Mouse (Mus musculus) kidney, postnatal 25 days (tissue): ENCODE measurements around the gene Iqub.
A peak's percentile ranks its signal among the peaks of the same experiment; 100 is the strongest.

Experiments
- DNase-seq, 2 experiments: peaks; one replicate each; pipeline ENCODE4 v3.0.0; 2021; ENCODE audit warnings: mixed read lengths in 2 of 2

Gene Iqub

GRCm38 (mm10) chr6:24514552-24515284 is at the start of gene Iqub:
TSS of gene Iqub (minus strand) at chr6:24515067.
- peak; percentile 42 to 73 for DNase-seq

DNA sequence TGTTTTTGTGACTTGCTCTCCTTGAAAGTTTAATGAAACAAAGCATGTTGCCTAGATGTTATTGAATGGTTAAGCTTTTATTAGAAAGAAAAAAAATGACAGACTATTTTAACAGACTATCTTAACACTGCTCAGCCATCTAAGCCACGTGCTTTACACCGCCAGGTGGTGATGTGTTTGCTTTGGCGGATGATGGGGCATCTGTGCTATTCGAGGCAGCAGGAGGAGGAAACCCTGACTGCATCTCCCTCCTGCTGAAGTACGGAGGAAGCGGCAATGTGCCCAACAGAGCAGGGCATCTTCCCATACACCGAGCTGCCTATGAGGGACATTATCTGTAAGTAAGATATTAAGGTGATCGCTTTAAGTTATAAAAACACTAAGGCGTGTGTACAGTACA is 49.2 kb upstream of the Iqub start:
- DNase-seq: no peak

- DNase-seq: no peak
Observed at GRCm38 (mm10) chr6:24555488-24555887, 40.6 kb upstream of the Iqub start.

DNA sequence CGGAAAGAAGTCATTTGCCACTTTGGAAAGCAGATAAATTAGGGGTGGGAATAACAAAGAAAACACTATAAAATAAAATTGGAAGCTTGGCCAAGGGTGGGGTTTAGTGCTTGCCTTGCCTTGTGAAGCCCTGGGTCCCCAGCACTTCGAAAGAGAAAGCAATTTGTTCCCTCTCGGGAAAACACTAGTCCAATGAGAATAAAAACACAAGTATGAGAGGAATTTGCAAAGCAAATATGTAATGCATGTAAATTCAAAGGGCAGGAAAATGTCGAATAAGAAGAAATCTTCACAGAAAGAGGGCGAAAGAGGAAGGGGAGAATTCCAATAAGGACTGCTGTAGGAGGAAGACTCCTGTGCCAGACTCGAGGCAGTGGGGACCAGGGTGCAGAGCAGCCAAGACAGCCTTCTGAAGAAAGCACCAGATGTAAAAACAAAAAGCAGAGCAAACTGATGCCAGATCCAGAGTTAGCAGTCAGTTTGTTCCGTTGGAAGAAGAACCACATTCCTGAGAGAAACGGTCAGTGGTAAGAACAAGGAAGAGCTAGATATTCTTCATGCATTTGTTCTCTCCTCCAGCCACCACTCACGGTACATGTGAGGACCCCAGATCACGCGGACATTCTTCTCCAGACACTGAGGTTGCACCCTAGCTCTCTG is 39.7 kb upstream of the Iqub start:
- no peak for DNase-seq

DNA sequence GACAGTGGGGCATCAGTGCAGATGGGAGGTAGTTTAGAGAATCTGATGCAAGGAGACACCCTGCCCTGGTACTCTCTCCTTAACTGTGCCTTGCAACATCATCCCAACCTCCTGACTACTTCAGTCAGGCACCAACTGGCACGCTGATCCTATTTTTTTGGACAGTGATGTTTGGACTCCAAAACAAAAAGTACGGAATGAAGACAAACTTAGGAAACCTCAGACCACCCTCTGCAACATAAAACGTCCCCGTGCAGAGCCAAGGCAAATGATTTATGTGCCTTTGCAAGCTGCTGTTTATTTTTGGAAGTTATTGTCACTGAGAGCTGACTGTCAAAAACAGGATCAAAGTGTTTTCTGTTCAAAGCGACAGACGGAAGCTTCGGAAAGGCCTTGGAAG is 37.2 kb upstream of the Iqub start:
- DNase-seq: no peak

DNA sequence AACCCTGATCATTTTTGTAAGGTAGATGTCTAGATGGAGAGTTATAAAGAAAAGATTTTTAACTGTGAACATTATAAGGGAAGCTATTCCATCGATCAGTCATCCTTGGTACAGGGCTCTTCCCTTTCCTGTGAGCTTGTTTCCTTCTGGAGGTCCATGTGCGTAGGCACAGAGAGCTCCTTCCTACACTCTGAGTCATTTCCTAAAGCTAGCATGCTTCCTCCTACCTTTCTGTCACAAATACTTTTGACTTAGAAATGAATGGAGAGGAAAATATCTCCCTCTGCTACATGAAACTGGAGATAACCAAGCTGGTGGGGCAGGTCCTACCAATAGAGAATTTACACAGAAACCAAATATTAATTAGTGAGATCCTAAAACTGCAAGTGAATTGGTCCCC is 34.9 kb upstream of the Iqub start:
- DNase-seq: no peak

- DNase-seq: peak; percentile 21 to 57
Observed at GRCm38 (mm10) chr6:24546716-24547420, 32.0 kb upstream of the Iqub start.

GRCm38 (mm10) chr6:24543119-24543591 is 28.3 kb upstream of the Iqub start:
- no peak for DNase-seq

DNA sequence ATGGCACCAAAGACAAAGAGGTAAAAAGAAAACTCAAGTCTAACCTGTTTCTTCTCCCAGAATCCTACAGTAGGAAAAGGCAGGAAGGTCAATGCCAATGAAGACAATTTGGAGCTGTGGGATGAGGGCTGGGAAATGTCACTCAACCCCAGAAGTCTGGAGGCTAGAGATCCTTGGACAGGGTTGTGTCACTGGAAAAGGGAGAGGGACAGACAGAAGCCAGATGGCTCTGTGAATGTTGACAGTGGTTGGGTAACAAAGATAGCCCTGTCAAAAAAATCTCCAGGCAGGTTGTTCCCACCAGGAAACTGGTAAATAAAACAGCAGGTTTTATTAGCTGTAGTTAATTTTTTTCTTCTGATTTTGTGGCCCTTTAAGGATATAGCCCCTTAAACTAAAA is 27.5 kb upstream of the Iqub start:
- DNase-seq: no peak

- no peak for DNase-seq
Observed at GRCm38 (mm10) chr6:24540106-24540505, 25.2 kb upstream of the Iqub start.

DNA sequence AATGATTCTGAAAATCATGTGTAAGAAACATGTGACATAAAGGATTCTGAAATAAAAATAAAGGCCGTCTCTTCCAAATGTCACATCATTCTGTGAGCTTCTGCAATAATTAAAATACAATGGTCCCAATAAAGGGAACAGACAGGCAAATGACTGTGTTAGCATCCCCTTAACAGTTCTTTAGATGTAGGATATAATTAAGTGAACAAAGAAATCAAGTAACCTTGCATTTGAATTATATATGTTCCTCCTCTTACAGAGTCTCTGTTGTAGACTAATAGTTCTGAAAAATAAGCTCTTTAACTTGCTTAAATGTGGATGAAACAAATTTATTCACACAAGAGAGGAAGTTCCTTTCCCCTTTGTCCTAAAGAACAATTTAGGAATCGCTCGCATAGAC is 23.6 kb upstream of the Iqub start:
- no peak for DNase-seq

GRCm38 (mm10) chr6:24532804-24533203 is 17.9 kb upstream of the Iqub start:
- no peak for DNase-seq

GRCm38 (mm10) chr6:24530711-24531420 is 16.0 kb upstream of the Iqub start:
- DNase-seq: no peak

- peak; percentile 50 to 76 for DNase-seq
Observed at GRCm38 (mm10) chr6:24530166-24530565, 15.3 kb upstream of the Iqub start.

DNA sequence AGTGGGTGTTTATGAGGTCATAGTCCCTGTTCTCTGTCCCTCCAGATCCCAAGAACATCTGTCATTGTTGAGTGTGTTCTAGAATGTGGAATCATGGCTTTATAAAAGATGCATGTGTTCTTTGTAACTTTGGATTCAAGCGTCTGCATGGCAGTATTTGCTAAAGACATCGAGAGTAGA is 13.1 kb upstream of the Iqub start, which contains the start of gene Asb15:
Gene Asb15 (plus strand): TSS at position 81 of the 180 bp plus-strand sequence.
- DNase-seq: no peak

DNA sequence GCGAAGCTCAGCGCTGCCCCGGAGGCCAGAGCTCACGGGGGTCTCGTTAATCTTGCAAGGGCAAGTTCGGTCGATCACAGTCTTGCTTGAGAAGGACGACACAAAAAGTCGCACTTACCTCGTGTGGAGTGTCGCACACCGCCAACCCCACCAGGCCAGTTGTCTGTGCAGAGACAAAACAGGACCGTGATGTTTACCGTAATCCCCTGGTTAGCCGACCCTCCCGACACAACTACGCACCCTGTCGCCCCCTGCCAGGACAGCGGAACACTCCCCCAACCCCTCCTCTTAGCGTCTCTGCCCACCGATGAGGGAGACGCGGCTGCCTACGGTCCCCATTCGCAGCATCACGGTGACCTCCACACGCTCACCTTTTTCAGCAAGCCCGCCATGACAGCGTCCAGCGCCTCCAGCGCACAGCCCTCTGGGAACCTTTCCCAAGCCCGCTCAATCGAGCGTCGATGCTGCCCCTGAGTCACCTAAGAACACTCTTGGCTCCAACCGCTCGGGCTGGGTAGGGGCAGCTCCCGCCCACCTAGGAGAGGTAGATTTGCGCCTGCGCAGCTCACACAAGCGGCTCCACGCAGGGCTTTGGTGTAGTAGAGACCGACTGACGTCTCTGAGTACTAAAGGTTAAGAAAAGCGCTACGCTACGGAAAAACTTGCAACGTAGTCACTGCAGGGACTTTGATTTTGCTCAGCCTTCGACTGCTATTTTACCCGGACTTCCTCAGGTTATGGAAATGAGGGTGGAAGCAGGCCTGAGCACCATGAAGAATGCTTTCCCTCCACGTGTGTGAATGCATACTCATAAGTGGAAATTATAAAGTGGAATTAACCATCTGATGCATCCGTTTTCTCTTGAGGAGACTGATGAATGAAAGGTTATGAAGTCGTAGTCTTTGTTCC is 12.5 kb upstream of the Iqub start, which contains the start of gene Ndufa5:
Gene Ndufa5 (minus strand): TSS at position 859 of the 909 bp plus-strand sequence.
- peak; percentile 95 to 98 for DNase-seq

DNA sequence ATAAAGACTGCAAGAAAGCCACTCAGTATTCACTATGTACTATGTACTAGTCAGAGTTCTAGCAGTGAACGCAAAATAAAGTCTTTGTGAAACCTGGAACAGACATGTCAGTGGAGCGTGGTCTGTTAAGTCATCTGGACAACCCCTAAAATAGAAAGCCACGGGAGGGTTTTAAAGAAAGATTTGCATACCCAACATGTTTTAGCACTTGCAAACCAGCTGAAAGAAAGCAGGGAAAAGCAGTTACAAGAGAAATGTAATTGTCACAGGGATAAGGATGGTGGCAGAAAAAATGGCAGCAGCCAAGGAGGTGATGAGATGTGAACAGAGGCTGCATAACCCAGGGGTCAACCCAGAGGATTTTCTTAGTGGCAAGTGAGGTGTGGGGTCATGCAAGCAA is 10.8 kb upstream of the Iqub start:
- no peak for DNase-seq

DNA sequence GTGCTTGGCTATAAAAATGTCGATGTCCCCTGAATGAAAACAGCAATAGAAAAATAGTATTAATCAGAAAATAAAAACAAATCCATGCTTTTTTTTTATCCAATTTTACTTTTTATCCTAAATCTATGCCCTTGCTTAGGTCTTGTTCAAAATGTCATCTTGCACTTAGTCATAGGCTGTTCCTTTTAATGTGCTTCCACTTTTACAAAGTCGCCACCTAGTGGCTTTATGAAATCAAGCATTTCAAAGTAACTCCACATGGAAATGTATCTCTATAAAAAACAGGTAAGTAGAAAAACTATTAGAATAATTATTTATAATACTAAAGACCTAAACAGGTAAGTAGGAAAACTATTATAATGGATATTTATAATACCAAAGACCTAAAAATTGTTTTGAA is 1.3 kb upstream of the Iqub start:
- DNase-seq: peak in 1 of 2 experiments; percentile 11

- no peak for DNase-seq
Observed at GRCm38 (mm10) chr6:24504141-24504540, 10.7 kb downstream of the Iqub start.

- DNase-seq: peak in 1 of 2 experiments; percentile 4
Observed at GRCm38 (mm10) chr6:24490341-24490740, 24.5 kb downstream of the Iqub start.

DNA sequence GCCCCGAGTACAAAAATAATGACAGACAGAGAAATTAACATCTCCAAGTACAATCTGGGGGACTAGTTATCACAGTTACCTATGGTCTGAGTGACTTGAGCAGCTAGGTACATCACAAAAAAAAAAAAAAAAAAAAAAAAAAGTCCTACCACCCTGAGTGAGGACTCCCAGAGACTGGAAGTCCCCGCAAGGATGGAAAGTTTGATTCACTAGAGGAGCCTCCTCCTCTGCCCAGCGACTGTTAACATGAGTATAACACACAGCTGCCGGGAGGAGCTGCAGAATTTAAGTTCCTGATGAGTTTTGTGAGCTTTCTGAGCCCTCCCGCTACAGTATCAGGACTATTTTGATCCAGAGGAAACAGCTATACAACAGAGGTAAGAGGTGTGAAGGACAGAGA is 28.3 kb downstream of the Iqub start:
- DNase-seq: no peak

DNA sequence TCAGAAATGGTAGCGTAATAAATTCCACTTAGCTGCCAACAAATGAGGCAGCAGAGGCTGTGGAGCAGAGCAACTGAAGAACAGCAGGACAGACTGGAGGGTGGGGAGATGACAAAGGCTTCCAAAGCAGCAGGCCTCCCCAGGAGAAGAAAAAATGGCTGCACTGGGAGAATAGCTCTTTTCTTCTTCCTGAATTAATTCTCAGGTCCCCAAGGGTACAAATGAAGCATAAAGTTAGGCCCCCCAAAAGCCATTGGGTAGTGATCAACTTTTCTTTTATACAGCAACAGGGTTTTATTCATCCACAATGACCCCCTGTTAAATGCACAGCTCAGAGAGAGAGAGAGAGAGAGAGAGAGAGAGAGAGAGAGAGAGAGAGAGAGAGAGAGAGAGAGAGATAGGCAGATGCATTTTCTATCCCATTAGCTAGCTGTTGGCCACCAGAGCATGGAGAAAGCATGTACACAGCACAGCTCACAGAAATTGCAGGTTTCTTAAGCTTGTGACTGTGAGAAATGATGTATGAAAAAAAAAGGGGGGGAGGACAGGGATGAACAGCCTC is 44.2 kb downstream of the Iqub start:
- no peak for DNase-seq
